Mouse (Mus musculus): Measurements from ENCODE around the gene Gm2163. TPM values are rescaled to one million over a fixed set of nuclear protein-coding genes. Genes with fewer than 3 reads are reported as not detected.

The Gm2163 gene
- polyA plus RNA-seq (2012; rRNA removed): 0.02 and 0.03 TPM in 2 replicates

GRCm38 (mm10) chr4:42466452-42466851 lies at the start of gene Gm2163:
Gene Gm2163 (plus strand): TSS chr4:42466752.

GRCm38 (mm10) chr4:42439078-42439477 lies 27.5 kb upstream of the Gm2163 start, which contains the start of gene Gm21586:
Gene Gm21586 (plus strand): TSS chr4:42439378.

GRCm38 (mm10) chr4:42528075-42528474 lies 61.5 kb downstream of the Gm2163 start, which contains the start of gene Fam205a2:
Gene Fam205a2 (minus strand): TSS chr4:42528175.

GRCm38 (mm10) chr4:42611895-42612294 lies 145.3 kb downstream of the Gm2163 start, which contains the start of gene Gm10591:
Gene Gm10591 (plus strand): TSS chr4:42612195.

GRCm38 (mm10) chr4:42629419-42629818 lies 162.9 kb downstream of the Gm2163 start, which contains the start of gene Gm2564:
Gene Gm2564 (plus strand): TSS chr4:42629719.

Other genes with a start within 250 kb of the Gm2163 start
- not detected in 2 replicates for gene Gm10600, start 226.1 kb upstream of the Gm2163 start, polyA plus RNA-seq (2012; rRNA removed)
- not detected in 2 replicates for gene Ccl21b, start 211.0 kb upstream of the Gm2163 start, polyA plus RNA-seq (2012; rRNA removed)
- gene Gm21953, start 172.5 kb upstream of the Gm2163 start, polyA plus RNA-seq (2012; rRNA removed): not detected in 2 replicates
- gene Fam205a3, start 148.4 kb upstream of the Gm2163 start, polyA plus RNA-seq (2012; rRNA removed): not detected in 2 replicates
- gene Gm21586, start 27.4 kb upstream of the Gm2163 start, polyA plus RNA-seq (2012; rRNA removed): not detected in 2 replicates
- gene Fam205a2, start 61.4 kb downstream of the Gm2163 start, polyA plus RNA-seq (2012; rRNA removed): not detected in 2 replicates
- not detected in 2 replicates for gene Gm10591, start 145.4 kb downstream of the Gm2163 start, polyA plus RNA-seq (2012; rRNA removed)
- gene Gm2564, start 163.0 kb downstream of the Gm2163 start, polyA plus RNA-seq (2012; rRNA removed): not detected in 2 replicates
- not detected in 2 replicates for gene Ccl27b, start 188.5 kb downstream of the Gm2163 start, polyA plus RNA-seq (2012; rRNA removed)
- not detected in 2 replicates for gene Il11ra2, start 195.1 kb downstream of the Gm2163 start, polyA plus RNA-seq (2012; rRNA removed)